Mouse (Mus musculus) left cerebral cortex, postnatal 36 days (tissue): ENCODE measurements around the gene Ppp2r2c. TPM values are rescaled to one million over a fixed set of nuclear protein-coding genes. Genes with fewer than 3 reads are reported as not detected.

Source experiments
- DNase-seq, 2 experiments: peaks; one replicate each; pipeline ENCODE4 v3.0.0; 2021 to 2022; ENCODE audit warnings: low spot score in 2 of 2, mixed read lengths in 1 of 2
- intact Hi-C: fragments of 180-260 bp; cut with DNase I; formaldehyde crosslinking; loops from one replicate; pipeline ENCODE4 v1.15.1; 2025
- total RNA-seq, 2 experiments: library from RNA; stranded (reverse); gene quantifications; 2 replicates each; pipeline ENCODE4 v1.2.3; 2021

Gene Ppp2r2c
- total RNA-seq, 2 experiments from 2014 or later, result 464 to 526 TPM

- DNase-seq, result peak; percentile 79 to 87
- intact Hi-C loops, result loop anchor here (2.0 kb wide), 1 partner anchor 24 kb away; the partner anchor contains the start of gene Ppp2r2c
Measured at GRCm38 (mm10) chr5:36893263-36893662, 24.9 kb downstream of the Ppp2r2c start.

- DNase-seq, result no peak
- intact Hi-C loops, result no loop called here
Measured at GRCm38 (mm10) chr5:36894070-36894469, 25.8 kb downstream of the Ppp2r2c start.

- intact Hi-C loops, result no loop called here
- no peak for DNase-seq
Measured at GRCm38 (mm10) chr5:36894604-36895368, 26.5 kb downstream of the Ppp2r2c start.

GRCm38 (mm10) chr5:36895621-36896573 lies 27.6 kb downstream of the Ppp2r2c start:
- DNase-seq, result no peak
- intact Hi-C loops, result no loop called here

GRCm38 (mm10) chr5:36897999-36898398 lies 29.7 kb downstream of the Ppp2r2c start:
- no peak for DNase-seq
- intact Hi-C loops, result no loop called here

- intact Hi-C loops, result no loop called here
Measured at GRCm38 (mm10) chr5:36898415-36899109, 30.2 kb downstream of the Ppp2r2c start.

GRCm38 (mm10) chr5:36899392-36899791 lies 31.1 kb downstream of the Ppp2r2c start:
- DNase-seq, result no peak
- intact Hi-C loops, result no loop called here

More at GRCm38 (mm10) chr5:36898415-36899109, 30.2 kb downstream of the Ppp2r2c start:
- no peak for DNase-seq

- intact Hi-C loops, result no loop called here
- DNase-seq, result no peak
Measured at GRCm38 (mm10) chr5:36900189-36900619, 31.9 kb downstream of the Ppp2r2c start.

- intact Hi-C loops, result no loop called here
- DNase-seq, result no peak
Measured at GRCm38 (mm10) chr5:36902807-36903206, 34.5 kb downstream of the Ppp2r2c start.

- no peak for DNase-seq
- intact Hi-C loops, result no loop called here
Measured at GRCm38 (mm10) chr5:36904131-36904530, 35.8 kb downstream of the Ppp2r2c start.

GRCm38 (mm10) chr5:36904703-36905102 lies 36.4 kb downstream of the Ppp2r2c start:
- intact Hi-C loops, result no loop called here

GRCm38 (mm10) chr5:36905216-36905615 lies 36.9 kb downstream of the Ppp2r2c start:
- intact Hi-C loops, result no loop called here
- no peak for DNase-seq

More at GRCm38 (mm10) chr5:36904703-36905102, 36.4 kb downstream of the Ppp2r2c start:
- no peak for DNase-seq

GRCm38 (mm10) chr5:36907695-36908094 lies 39.4 kb downstream of the Ppp2r2c start:
- DNase-seq, result no peak
- intact Hi-C loops, result no loop called here

- intact Hi-C loops, result no loop called here
- no peak for DNase-seq
Measured at GRCm38 (mm10) chr5:36909545-36909944, 41.2 kb downstream of the Ppp2r2c start.

GRCm38 (mm10) chr5:36910980-36911379 lies 42.7 kb downstream of the Ppp2r2c start:
- DNase-seq, result no peak
- intact Hi-C loops, result no loop called here

GRCm38 (mm10) chr5:36911759-36912352 lies 43.5 kb downstream of the Ppp2r2c start:
- intact Hi-C loops, result no loop called here
- peak in 1 of 2 experiments; percentile 70 for DNase-seq

- intact Hi-C loops, result no loop called here
- DNase-seq, result no peak
Measured at GRCm38 (mm10) chr5:36912602-36913310, 44.4 kb downstream of the Ppp2r2c start.

GRCm38 (mm10) chr5:36915256-36915655 lies 46.9 kb downstream of the Ppp2r2c start:
- DNase-seq, result no peak
- intact Hi-C loops, result no loop called here

- no peak for DNase-seq
- intact Hi-C loops, result no loop called here
Measured at GRCm38 (mm10) chr5:36916581-36916980, 48.3 kb downstream of the Ppp2r2c start.
